Mouse (Mus musculus): ENCODE data around the gene Farp1.

Farp1 gene

DNA sequence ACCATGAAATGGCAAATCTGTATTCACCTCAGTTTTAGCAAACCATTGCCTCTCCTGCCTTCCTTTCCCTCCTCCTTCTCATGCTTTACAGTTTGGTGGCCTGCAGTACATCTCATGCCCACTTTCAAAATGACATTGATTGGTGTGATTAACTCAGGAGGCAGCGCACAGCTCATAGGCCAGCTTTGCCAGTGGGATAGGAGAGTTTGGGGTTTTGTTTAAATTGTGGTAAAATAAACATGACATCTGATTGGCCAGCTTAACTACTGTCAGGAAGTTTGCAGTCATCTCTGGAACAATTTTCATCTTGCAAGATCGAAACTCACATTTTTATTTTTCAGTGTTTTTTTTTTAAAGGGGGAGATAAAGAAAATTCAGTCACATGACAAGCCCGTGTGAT lies 112.0 kb downstream of the Farp1 start:
- no peak for DNase-seq

DNA sequence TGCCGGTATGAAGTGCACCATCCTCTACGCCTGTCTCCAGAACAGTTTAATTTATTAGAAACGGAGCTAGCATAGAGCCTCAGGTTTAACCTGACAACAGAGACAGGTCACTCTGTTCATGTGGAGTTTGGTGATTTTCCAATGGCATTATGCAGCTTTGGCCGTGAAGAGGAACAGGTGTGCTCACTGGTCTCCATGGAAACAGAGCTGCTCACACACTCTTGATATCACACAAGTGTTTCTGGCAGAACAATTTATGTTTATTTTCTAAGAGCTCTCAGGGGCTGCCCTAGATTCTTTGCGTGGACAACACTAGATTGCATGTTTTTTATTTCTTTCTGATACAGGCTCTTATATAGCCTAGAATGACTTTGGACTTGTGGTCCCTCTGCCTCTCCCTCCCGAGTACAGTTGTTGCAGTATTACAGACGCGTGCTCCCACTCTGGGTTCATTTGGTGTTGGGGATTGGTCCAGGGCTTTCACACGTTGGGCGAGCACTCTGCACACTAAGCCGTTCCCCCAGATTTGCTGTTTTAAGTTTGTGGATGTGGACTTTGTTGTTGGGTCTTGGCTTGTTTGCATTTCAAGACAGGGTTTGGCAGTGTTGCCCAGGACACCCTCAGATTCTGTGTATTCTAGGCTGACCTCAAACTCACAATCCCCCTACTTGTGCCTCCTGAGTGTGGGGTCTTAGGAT lies 113.2 kb downstream of the Farp1 start:
- DNase-seq = peak; percentile 48

DNA sequence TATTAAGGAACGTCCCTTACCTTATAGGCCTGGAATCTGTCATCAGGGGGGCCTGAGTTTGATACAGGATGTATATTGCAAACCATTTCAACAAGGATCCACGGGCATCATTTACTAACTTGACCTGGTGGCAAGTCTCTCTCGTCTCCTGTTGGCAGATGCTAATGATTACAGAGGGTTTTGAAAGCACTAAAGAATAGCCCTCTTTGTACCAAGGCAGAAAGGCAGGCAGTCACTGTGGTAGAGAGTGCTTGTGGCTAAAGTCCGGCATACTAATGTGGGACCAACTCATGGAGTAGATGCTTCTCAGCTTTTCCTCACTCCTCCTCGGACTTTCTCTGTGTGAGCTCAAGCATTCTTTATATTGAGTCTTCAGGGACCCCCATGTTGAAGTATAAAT lies 115.0 kb downstream of the Farp1 start:
- DNase-seq = no peak

DNA sequence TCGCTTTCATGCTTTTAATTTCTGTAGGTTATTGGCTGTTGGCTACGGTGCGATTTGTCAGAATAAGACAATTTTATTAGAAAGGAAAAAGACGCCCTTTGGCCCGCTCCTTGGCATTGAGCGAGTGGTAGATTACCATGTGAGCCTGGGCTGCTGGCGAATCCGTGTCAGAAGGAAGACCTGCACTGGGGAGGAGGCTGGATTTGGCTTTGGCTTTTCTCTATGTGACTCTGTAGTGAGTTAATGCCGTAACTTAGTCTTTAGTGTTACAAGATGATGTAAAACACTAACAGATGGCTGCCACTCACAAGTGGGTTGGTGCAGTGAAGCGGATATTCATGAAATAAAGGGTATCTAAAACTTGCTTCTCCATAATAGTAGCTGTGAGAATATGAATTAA lies 116.8 kb downstream of the Farp1 start:
- DNase-seq = no peak

DNA sequence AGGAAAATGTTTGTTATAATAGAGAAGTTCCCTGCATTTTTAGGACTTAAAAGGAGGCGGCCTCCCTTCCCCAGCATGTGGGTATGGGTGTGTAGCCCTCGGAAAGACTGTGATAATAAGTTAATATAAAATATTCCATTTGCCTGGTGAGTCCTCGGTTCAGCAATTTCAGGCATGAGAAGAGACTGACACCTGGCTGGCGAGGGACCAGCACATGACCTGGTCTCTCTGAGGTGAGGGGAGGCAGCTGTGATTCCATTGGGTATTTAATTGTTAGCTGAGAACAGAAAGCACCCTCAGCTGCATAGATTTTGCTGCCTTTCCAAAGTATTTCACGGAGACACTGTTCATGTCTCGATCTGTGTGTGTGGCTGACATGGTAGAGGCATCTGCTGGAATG lies 117.8 kb downstream of the Farp1 start:
- DNase-seq = no peak

DNA sequence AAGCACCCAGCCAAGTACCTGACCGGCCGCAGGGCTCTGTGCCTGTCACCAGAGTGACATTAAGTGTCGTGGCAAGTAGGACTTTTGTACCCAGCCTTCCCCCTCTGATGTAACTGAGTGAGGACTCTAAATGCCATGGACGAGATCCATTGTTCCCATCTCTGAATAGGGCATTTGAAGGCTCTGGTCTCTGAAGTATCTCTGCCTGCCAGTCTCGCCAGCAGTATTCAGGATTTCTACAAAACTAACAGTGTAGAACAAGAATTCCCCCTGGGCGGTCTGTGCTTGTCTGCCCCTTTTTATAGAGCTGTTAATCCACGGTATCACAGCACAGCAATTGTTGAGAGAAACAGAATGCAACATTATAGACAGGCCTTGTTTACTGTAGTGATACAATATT lies 118.3 kb downstream of the Farp1 start:
- DNase-seq = no peak

DNA sequence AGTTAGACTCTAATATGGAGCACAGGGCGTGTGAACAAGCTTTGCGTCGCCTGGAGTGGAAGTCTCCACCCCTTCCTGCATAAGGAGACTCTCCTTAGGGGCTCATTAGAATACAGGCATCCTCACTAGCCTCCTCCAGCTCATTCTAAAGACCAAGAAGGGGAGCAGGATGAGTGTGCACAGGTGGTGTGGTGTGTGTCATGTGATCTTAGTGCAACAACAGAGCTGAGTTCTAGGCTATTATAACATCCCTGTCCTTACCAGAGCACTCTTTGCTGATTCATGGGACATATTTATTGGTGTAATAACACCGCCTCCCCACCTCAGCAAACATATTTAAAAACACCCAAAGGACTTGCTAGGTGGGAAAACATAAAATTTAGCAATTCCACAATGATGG lies 120.2 kb downstream of the Farp1 start:
- DNase-seq = no peak

DNA sequence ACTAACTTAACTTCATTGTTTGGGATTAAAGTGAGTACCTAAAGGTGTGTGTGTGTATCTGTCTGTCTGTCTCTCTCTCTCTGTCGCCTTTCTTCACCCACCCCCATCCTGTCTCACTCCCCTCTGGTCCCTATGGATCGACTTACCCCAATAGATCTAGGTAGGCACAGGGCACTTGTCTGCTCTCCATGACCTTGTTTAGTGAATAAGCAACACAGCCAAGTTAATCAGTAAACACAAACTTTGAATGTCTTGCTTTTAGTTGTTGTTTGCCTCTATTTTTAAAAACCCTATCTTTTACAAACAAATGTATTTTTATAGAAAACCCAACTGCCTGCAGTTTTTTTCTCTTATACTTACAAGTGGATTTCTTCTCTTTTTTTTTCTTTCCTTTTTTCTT lies 123.6 kb downstream of the Farp1 start:
- DNase-seq = no peak

DNA sequence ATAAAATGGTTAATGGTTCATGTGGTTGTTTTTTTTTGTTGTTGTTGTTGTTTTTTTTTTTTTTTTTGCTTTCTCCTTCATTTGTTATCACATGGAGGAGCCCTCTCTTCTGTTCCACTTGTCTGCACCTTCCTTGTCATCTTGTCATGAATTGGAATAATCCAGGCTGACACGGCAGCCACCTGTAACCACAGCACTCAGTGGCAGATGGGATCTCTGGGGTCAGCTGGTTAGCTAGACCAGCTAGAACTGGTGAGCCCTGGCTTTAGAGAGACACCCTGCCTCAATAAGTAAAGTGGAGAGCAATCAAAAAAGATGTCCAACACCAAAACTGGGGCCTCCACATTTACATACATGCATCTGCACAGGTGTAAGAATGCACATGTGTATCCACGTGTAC lies 127.8 kb downstream of the Farp1 start:
- DNase-seq = no peak

DNA sequence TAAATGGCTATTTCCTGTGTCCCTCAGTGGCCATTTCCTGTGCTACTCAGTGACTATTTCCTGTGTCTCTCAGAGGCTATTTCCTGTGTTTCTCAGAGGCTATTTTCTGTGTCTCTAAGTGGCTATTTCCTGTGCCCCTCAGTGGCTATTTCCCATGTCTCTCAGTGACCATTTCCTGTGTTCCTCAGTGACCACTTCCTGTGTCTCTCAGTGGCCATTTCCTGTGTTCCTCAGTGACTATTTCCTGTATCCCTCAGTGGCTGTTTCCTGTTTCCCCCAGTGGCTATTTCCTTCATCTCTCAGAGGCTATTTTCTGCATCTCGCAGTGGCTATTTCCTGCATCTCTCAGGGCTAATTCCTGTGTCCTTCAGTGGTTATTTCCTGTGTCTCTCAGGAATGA lies 129.9 kb downstream of the Farp1 start:
- DNase-seq = peak; percentile 20

DNA sequence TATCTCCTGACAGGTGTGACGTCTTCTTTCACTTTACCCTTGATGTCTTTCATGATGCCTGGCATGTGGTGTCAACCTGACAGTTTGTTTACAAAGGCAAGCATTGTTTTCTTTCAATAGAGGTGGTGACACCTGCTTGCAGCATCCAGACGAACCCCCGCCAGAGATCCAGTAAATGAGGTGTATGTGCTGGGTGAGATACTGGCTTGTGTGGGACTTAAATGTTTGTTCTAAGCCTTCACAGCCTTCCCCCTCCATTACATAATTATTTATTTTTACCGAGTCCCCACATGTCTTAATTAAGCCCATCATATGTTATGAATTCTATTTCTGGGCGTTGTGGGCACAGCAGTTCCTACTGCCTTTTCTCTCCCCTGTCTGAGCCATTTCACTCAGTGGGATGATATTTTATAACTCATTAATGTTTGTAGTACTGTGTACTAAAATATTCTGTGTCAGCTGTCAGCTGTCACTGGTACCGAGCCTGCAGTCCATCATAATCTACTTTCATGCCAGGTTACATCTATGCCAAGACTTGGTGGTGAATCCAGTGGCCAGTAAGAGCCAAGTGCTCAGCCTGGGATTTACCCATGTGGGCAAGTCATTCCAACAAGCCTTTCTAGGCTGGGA lies 130.5 kb downstream of the Farp1 start:
- no peak for DNase-seq

DNA sequence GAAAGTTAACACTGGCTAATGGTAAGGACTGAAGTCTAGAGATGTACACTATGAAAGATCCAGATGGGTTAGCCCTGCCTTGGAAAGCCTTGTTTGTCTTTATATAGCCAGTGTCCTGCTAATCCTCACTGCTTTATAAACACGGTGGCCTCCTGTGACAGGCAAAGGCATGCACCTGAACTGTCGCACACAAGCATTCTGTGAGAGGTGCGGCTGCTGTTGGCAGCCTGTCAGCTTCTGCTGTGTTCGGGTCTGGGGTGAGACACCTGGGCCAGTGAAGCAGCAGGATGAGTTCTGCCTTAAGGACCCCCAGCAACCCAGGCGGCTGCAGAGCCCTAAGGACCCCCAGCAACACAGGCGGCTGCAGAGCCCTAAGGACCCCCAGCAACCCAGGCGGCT lies 131.0 kb downstream of the Farp1 start:
- DNase-seq = no peak

DNA sequence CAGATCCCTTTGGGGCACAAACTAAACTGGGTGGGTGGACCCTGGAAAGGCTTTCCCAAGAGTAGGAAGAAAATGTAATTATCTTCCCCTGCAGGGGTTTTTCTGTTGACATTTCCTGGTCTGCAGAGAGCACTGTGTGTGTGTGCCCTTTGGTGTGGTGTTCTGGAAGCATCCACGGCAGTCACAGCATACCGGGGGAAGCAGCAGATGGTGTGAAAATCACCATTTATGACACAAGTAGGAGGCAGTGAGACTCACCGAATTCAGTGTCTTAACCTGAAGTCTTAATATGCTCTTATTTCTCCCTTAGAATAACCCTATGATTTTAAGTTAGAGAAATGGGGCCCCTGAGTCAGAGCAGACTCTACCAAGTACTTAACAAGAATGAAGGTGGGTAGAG lies 133.7 kb downstream of the Farp1 start:
- DNase-seq = no peak

DNA sequence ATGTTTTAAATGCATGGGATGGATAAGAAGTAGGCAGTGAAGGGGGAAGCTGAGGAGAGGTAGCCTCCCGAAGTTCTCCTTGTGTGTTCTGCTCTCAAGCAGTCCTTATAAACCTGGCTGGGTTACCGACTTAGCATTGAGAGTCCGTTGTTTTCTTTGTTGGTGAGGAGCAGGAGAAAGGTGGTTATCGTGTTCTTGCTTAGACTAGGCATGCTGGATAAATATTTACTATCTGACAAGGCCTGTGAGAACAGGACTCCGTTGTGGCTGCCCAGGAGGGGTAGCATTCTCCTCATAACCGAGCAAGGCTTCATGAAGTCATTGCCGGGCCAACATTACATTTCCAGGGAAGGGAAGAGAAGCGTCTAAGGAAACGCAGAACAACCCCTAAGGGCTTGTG lies 135.3 kb downstream of the Farp1 start:
- peak; percentile 22 for DNase-seq

DNA sequence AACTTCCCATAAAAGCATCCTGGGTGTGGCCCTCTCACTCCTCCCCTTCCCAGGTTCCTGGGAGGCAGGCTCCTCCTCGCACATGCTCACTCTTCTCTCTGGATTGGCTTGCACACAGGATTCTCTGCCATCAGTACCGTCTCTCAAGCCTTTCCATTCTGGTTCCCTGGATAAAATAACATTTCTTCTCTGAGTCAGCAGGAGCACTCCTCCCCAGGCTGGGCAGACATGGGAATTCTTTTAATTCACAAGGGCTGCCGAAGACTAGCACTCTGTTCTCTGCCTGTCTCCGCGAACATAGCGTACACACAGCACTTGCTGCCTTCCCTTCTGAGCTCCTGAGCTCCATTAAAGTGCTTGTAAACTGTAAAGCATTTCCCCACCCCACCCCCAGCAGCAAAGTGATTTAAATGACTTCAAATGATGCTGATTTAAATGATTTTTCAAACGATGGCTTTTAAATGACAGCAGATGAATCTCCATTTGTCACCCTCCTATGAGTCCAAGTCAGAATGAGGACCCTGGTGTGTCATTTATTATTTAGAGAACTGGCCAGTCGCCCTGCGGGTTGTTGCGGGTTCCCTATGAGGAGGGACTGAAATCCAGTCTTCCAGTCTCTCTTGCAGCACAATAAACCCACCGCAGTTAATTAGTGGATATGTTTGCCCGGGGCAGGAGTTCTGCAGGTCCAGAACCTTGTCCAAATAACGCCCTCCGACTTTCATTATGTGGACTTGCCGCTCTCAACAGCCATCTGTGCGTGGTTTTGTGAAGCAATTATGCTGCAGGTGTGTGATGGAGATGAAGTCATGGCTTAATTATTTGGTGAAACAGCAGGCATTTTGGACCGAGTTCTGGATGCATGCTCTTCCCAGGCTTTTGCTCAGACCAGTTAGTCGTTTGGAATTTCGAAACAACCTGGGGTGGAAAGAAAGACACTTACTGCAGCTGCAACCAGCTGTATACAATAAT lies 137.4 kb downstream of the Farp1 start:
- DNase-seq = peak; percentile 17

DNA sequence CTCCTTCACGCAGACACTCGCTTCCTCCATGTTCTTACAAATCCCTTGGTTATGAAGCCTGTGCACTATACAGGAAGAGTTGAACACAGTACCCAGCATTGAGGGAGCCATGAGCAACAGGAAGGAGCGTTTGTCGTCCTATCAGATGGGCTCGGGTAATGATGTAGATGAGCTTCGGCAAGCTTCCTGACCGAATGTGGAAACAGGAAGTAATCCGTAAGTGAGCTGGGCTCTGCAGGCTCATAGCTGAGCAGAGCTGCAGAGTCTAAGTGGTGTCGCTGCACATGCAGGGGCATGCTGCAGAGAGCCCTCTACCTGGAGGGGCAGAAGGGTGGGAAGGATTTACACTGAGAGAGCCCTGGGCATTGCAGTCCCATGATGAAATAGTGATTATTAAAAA lies 140.4 kb downstream of the Farp1 start:
- peak; percentile 24 for DNase-seq

DNA sequence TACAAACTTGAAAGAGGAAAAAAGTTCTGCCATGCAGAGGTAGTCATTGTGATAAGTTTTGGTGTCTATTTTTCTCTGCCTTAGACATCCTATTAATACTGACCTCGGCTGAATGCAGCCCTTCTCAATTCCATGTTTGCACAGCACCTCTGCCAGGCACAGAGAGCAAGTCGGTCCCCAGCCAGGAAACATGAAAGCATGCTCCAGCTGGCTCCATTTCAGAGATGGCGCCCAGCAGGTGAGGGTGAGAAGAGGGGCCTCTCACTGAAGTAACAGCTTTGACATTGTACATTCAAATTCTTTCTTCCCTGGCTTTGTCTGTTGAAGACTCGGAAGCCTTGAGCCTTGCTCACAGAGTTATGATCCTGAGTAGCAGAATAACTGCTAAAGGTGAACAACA lies 140.9 kb downstream of the Farp1 start:
- DNase-seq = peak; percentile 22

DNA sequence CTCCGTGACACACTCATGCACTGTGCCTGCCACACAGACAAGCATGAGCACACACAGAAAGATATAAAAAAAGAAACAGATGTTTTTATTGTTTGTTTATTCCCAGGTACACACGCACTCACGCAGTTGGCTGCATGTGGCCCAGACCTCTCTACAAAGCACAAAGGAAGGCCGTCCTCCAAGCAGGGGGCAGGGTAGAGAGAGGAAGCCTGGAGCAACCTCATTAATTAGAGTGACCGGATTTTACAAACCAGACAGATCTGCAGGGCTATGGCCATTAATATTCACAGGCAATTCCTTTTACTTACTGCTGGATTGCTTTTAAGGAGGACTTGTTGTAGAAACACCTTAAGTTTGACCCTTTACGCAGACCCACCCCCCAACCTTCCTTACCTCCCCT lies 142.9 kb downstream of the Farp1 start:
- DNase-seq = peak; percentile 10

DNA sequence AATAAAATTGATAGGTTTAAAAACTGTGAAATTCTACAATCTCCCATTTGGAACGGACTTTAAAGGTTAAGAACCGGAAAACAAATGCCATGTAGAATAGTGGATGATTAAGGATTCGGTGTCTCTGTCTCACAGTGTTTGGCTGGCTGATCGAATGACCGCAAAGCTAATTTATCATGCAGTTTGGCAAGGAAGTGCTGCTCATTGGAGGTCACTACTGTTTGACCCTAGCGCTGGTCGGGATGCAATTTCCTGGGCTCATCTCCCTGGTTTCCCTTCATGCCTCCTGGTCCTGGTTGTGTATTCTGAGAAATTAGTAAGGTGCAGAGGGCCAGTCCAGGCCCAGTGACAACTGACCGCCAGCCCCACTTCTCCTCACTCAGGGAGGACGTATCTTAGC lies 145.6 kb downstream of the Farp1 start:
- DNase-seq = no peak

DNA sequence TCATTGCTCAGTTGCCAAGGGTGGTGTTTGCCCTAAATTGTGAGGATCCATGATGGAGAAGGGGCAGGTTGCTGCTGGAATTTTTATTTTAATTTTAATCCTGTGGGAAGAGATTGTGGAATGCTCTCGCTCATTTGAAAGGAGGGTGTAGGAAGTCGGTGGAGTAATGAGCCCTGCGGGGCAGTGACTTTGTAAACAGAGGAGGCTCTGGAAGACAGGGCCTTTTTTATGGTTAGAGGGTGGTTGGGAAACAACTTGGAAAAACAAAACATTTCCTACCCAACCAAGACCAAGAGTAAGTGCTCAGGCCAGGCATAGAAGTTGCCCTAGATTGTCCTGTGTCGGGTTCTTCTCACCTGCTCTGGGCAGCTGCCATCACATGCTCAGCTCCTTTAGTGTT lies 146.8 kb downstream of the Farp1 start:
- no peak for DNase-seq

DNA sequence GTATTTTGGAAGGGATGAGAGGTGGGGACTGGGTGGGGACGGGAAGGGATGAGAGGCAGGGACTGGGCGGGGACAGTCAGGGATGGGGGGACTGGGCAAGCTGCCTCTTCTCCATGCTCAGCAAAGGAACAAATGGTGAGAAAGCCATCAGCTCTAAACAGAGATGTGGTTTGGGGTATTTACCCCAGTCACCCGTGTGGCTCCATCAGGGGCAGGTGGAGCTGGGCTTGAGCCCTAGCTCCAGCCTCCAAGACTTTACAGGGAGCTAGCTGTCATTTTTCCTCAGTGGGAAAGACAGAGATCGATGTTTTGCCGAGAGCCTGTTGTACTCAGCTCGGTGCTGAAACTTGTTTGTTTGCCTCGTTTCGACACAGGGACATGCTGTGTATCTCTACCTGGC lies 148.0 kb downstream of the Farp1 start:
- DNase-seq = no peak

DNA sequence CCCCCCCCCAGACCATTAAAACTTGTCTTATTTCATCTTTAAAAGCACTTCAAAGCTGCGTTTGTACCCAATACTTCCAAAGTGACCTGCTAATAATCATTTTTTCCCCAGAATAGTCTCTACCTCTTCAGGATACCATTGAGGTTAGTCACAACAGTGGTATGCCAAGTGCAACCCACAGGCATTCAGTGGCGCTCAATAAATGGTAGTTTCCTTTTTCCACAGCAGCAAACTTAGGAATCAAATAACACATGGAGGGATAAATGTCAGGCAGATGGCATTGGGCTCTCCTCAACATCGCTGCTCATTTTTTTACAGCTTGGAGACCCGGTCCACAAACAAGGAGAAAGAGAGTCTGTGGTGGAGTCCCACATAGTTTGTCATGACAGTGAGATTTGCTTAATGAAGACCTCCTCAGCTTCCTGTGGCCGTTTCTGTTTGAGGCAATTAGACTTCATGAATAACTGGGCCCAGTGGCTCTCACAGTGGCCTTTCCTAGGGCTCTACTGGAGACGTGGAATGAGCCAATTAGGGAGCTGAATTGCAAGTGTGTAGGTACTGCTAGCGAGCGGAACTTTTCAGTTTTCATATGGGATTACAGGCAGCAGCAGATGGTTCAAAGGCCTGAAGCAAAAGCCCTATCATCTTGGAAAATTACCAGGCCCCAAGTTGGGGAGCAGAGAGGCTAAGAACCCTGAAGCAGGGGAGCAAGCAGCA lies 148.6 kb downstream of the Farp1 start:
- DNase-seq = no peak

DNA sequence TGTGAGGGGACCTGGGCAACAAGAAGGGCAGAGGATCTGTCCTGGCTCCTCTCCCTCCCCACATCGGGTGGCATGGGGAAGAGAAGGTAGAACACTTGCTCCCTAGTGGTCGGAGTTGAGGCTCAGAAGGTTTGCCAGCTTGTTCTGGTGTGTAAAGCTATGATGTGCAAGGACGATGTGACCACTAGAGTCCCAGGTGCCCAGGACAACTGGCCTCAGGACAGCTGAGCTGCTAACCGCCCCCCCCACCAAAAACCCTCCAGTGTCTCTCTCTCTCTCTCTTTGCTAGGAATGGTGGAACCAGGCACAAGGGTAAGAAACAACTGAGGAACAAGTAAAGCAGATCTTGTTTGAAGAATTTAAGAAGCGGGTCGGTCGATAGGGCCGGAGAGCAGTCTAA lies 149.4 kb downstream of the Farp1 start:
- no peak for DNase-seq

Measured in lung, postnatal 10 days (tissue).